Mouse (Mus musculus) right cerebral cortex, postnatal 25 days (tissue): ENCODE data around the gene Anxa6.
"Not testable (repeated sequence)": the region's sequence is repeated elsewhere in the genome, so short reads cannot be mapped to it uniquely, and the experiment has no call there.

Experiments used
- DNase-seq: peaks from one replicate; pipeline ENCODE4 v3.0.0; 2022

Gene Anxa6

GRCm38 (mm10) chr11:54957708-54958107, 75.5 kb downstream of the Anxa6 start:
- not testable (repeated sequence) for DNase-seq

GRCm38 (mm10) chr11:54956912-54957311, 76.3 kb downstream of the Anxa6 start:
- no peak for DNase-seq

- DNase-seq = peak; percentile 99
Measured at GRCm38 (mm10) chr11:54955735-54956480, 77.3 kb downstream of the Anxa6 start.

GRCm38 (mm10) chr11:54955400-54955734, 77.9 kb downstream of the Anxa6 start:
- DNase-seq = not testable (repeated sequence)

- DNase-seq = no peak
Measured at GRCm38 (mm10) chr11:54954716-54955115, 78.5 kb downstream of the Anxa6 start.

GRCm38 (mm10) chr11:54953993-54954446, 79.2 kb downstream of the Anxa6 start:
- DNase-seq = no peak

- no peak for DNase-seq
Measured at GRCm38 (mm10) chr11:54952651-54953050, 80.6 kb downstream of the Anxa6 start.

- no peak for DNase-seq
Measured at GRCm38 (mm10) chr11:54950684-54951083, 82.6 kb downstream of the Anxa6 start.

GRCm38 (mm10) chr11:54949717-54950116, 83.5 kb downstream of the Anxa6 start:
- no peak for DNase-seq

- DNase-seq = no peak
Measured at GRCm38 (mm10) chr11:54944702-54945101, 88.5 kb downstream of the Anxa6 start.

GRCm38 (mm10) chr11:54940056-54940455, 93.2 kb downstream of the Anxa6 start:
- DNase-seq = no peak

GRCm38 (mm10) chr11:54939501-54939900, 93.7 kb downstream of the Anxa6 start:
- no peak for DNase-seq

GRCm38 (mm10) chr11:54936771-54937140, 96.5 kb downstream of the Anxa6 start:
- DNase-seq = no peak

GRCm38 (mm10) chr11:54936035-54936770, 97.0 kb downstream of the Anxa6 start:
- no peak for DNase-seq

- DNase-seq = no peak
Measured at GRCm38 (mm10) chr11:54934198-54934597, 99.0 kb downstream of the Anxa6 start.

- no peak for DNase-seq
Measured at GRCm38 (mm10) chr11:54932540-54932939, 100.7 kb downstream of the Anxa6 start.

GRCm38 (mm10) chr11:54931405-54932093, 101.7 kb downstream of the Anxa6 start:
- DNase-seq = peak; percentile 32

- peak; percentile 27 for DNase-seq
Measured at GRCm38 (mm10) chr11:54930318-54930979, 102.8 kb downstream of the Anxa6 start.

GRCm38 (mm10) chr11:54929744-54930143, 103.5 kb downstream of the Anxa6 start:
- no peak for DNase-seq

GRCm38 (mm10) chr11:54929290-54929689, 104.0 kb downstream of the Anxa6 start:
- no peak for DNase-seq
